Mouse (Mus musculus): ENCODE data around the gene Cdh13.

GRCm38 (mm10) chr8:118376791-118377190 lies 93.3 kb downstream of the Cdh13 start:
- TF ChIP-seq POLR2A (IDR thresholded peaks at IDR 0.05; ENCODE audit: control insufficient read depth, low read depth, low read length) (no peak), CTCF (IDR thresholded peaks at IDR 0.05; ENCODE audit: control insufficient read depth, insufficient read depth, insufficient replicate concordance, low read depth, low read length) (no peak)
